Mouse (Mus musculus): ENCODE data around the gene Polrmt. TPM values are rescaled to one million over a fixed set of nuclear protein-coding genes. Genes with fewer than 3 reads are reported as not detected.
A peak's percentile ranks its signal among the peaks of the same experiment; 100 is the strongest.

Polrmt gene
- polyA plus RNA-seq, 1 experiment, result 21.9 TPM

DNA sequence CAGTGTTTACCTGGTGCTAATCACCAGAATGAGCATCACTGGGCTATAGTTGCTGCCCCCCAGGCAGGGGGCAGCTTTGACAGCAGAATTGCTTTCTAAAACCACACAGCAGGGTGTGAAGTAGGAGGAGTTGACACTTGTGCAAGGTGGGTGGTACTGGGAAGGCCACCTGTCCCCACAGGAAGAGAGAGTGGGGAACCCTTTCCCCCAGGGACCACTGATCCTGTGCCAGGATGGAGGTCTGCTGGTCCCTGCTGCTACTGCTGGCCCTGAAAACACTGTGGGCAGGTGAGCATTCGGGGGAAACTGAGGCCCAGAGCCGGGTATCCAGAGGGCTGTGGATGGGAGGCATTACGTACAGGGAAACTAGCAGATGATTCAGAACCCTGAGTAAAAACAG, 57.2 kb downstream of the Polrmt start:
- peaks cover 1% of the 10 kb centered on the region for H3K4me1 ChIP-seq (ENCODE audit: control insufficient read depth, insufficient read depth, low read length)
- H3K36me3 ChIP-seq (ENCODE audit: control insufficient read depth, insufficient read depth, low read length, poor library complexity, severe bottlenecking), result peaks cover 38% of the 10 kb centered on the region
- no peaks in the 10 kb centered on the region for H3K27me3 ChIP-seq (ENCODE audit: control insufficient read depth, insufficient read depth, low read length, poor library complexity, severe bottlenecking)
- H3K9ac ChIP-seq (ENCODE audit: low read depth, poor library complexity, severe bottlenecking), result no peak overlapping the region
- H3K9me3 ChIP-seq (replicated peaks; ENCODE audit: control insufficient read depth, insufficient read depth, low read length, poor library complexity, severe bottlenecking), result no peaks in the 10 kb centered on the region
- no peak overlapping the region for H3K4me3 ChIP-seq (ENCODE audit: low read depth, low read length)
- H3K27ac ChIP-seq (ENCODE audit: insufficient read depth, low read length), result no peak overlapping the region
- TF ChIP-seq CTCF (IDR thresholded peaks at IDR 0.05; ENCODE audit: low read depth, low read length) (no peak), POLR2A (IDR thresholded peaks at IDR 0.05; ENCODE audit: insufficient read depth, low read length) (no peak), EP300 (IDR thresholded peaks at IDR 0.05; ENCODE audit: insufficient read depth, low read depth, low read length) (no peak)

DNA sequence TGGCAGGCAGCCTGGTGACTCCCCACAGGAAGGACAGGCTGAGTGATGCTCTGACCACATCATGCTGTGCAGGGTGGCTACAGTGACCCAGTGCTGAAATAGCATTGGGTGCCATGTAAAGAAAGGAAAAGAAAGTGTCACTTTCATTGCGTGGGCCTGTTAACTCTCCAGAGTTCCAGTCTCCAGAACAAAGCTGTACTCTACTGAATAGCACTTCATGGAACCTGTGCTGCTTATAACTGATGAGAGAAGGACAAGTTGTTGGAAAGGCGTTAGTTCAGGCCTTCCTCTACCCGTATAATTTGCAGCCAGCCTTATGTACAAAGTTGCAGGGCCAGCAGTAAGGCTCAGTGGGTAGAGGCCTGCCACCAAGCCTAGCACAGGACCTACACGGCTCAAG, 57.7 kb downstream of the Polrmt start, which contains the start of gene Gzmm:
TSS of gene Gzmm (plus strand) at position 301 of the 400 bp plus-strand sequence.
- Histone ChIP-seq H3K27me3 (ENCODE audit: control insufficient read depth, insufficient read depth, low read length, poor library complexity, severe bottlenecking) (no peaks in the 10 kb centered on the region), H3K4me3 (ENCODE audit: low read depth, low read length) (no peak within 1 kb of the TSS), H3K9ac (ENCODE audit: low read depth, poor library complexity, severe bottlenecking) (no peak within 1 kb of the TSS), H3K4me1 (ENCODE audit: control insufficient read depth, insufficient read depth, low read length) (peaks cover 1% of the 10 kb centered on the region), H3K27ac (ENCODE audit: insufficient read depth, low read length) (no peak within 1 kb of the TSS), H3K36me3 (ENCODE audit: control insufficient read depth, insufficient read depth, low read length, poor library complexity, severe bottlenecking) (peaks cover 41% of the 10 kb centered on the region), H3K9me3 (replicated peaks; ENCODE audit: control insufficient read depth, insufficient read depth, low read length, poor library complexity, severe bottlenecking) (no peaks in the 10 kb centered on the region)
- TF ChIP-seq POLR2A (IDR thresholded peaks at IDR 0.05; ENCODE audit: insufficient read depth, low read length), result no peak
- no peak for TF ChIP-seq CTCF (IDR thresholded peaks at IDR 0.05; ENCODE audit: low read depth, low read length)
- no peak for TF ChIP-seq EP300 (IDR thresholded peaks at IDR 0.05; ENCODE audit: insufficient read depth, low read depth, low read length)

DNA sequence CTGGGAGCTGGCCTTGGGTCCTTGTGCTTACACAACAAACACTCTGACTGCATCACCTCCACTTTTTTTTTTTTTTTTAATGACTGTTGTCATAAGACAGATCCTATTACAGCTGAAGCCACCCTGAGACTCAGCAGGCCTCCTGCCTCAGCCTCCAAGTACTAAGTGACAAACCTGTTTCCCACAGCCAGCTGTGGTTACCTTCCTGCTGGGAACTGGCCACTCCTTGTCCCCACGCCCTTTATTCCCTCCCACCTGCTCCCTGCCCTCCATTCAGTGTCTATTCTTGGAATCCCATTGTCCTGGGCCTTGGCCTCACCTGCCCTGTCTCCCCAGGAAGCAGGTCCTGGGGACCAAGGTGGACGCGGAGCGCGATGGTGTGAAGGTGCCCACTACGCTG, 58.9 kb downstream of the Polrmt start:
- Histone ChIP-seq H3K4me3 (ENCODE audit: low read depth, low read length) (no peak overlapping the region), H3K27me3 (ENCODE audit: control insufficient read depth, insufficient read depth, low read length, poor library complexity, severe bottlenecking) (no peaks in the 10 kb centered on the region), H3K9me3 (replicated peaks; ENCODE audit: control insufficient read depth, insufficient read depth, low read length, poor library complexity, severe bottlenecking) (no peaks in the 10 kb centered on the region), H3K9ac (ENCODE audit: low read depth, poor library complexity, severe bottlenecking) (no peak overlapping the region), H3K4me1 (ENCODE audit: control insufficient read depth, insufficient read depth, low read length) (peaks cover 1% of the 10 kb centered on the region), H3K27ac (ENCODE audit: insufficient read depth, low read length) (no peak overlapping the region), H3K36me3 (ENCODE audit: control insufficient read depth, insufficient read depth, low read length, poor library complexity, severe bottlenecking) (peaks cover 44% of the 10 kb centered on the region)
- TF ChIP-seq POLR2A (IDR thresholded peaks at IDR 0.05; ENCODE audit: insufficient read depth, low read length), result no peak
- TF ChIP-seq EP300 (IDR thresholded peaks at IDR 0.05; ENCODE audit: insufficient read depth, low read depth, low read length), result peak; percentile 58

DNA sequence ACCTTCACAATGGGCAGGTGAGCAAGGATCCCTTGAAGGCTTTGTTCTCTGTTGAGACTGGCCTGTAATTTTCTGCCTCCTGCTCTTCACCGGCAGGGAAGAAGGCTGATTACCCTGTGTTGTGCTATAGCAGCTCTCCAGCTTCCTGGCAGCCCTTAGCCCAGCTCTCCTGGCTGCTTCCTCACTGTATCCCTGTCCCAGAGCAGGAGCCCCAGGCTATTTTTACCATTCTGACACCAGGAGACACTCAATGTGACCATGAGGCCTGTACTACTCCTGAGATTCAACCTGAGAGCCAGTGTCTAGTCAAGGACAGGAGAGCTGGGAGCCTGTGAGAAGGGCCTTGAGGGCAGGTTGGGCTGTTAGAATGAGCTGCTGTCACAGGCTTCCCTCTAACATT, 59.7 kb downstream of the Polrmt start:
- Histone ChIP-seq H3K4me3 (ENCODE audit: low read depth, low read length) (no peak overlapping the region), H3K36me3 (ENCODE audit: control insufficient read depth, insufficient read depth, low read length, poor library complexity, severe bottlenecking) (peaks cover 44% of the 10 kb centered on the region), H3K9ac (ENCODE audit: low read depth, poor library complexity, severe bottlenecking) (no peak overlapping the region), H3K27me3 (ENCODE audit: control insufficient read depth, insufficient read depth, low read length, poor library complexity, severe bottlenecking) (no peaks in the 10 kb centered on the region), H3K27ac (ENCODE audit: insufficient read depth, low read length) (no peak overlapping the region), H3K9me3 (replicated peaks; ENCODE audit: control insufficient read depth, insufficient read depth, low read length, poor library complexity, severe bottlenecking) (no peaks in the 10 kb centered on the region), H3K4me1 (ENCODE audit: control insufficient read depth, insufficient read depth, low read length) (peaks cover 1% of the 10 kb centered on the region)
- TF ChIP-seq POLR2A (IDR thresholded peaks at IDR 0.05; ENCODE audit: insufficient read depth, low read length) (no peak), CTCF (IDR thresholded peaks at IDR 0.05; ENCODE audit: low read depth, low read length) (no peak), EP300 (IDR thresholded peaks at IDR 0.05; ENCODE audit: insufficient read depth, low read depth, low read length) (no peak)

DNA sequence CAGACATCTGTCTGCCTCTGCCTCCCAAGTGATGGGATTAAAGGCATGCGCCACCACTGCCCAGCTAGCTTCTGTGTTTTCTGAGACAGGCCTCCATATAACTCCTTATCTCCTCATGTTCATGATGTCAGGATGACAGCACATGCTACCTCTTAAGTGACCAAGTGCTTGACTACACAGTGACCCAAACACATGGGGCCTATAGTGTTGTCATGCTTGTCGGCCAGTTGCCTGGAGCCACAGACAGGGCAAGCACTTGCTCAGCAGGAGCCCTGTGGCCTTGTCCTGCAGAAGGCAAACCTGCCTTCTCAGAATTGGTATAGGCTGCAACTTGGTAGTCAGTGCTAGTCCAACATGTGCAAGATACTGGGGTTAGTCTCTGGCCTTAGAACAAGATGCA, 60.2 kb downstream of the Polrmt start:
- Histone ChIP-seq H3K36me3 (ENCODE audit: control insufficient read depth, insufficient read depth, low read length, poor library complexity, severe bottlenecking) (peaks cover 44% of the 10 kb centered on the region), H3K9me3 (replicated peaks; ENCODE audit: control insufficient read depth, insufficient read depth, low read length, poor library complexity, severe bottlenecking) (no peaks in the 10 kb centered on the region), H3K9ac (ENCODE audit: low read depth, poor library complexity, severe bottlenecking) (no peak overlapping the region), H3K27me3 (ENCODE audit: control insufficient read depth, insufficient read depth, low read length, poor library complexity, severe bottlenecking) (no peaks in the 10 kb centered on the region), H3K27ac (ENCODE audit: insufficient read depth, low read length) (no peak overlapping the region), H3K4me1 (ENCODE audit: control insufficient read depth, insufficient read depth, low read length) (peaks cover 1% of the 10 kb centered on the region), H3K4me3 (ENCODE audit: low read depth, low read length) (no peak overlapping the region)
- TF ChIP-seq CTCF (IDR thresholded peaks at IDR 0.05; ENCODE audit: low read depth, low read length), result no peak
- TF ChIP-seq POLR2A (IDR thresholded peaks at IDR 0.05; ENCODE audit: insufficient read depth, low read length), result no peak
- TF ChIP-seq EP300 (IDR thresholded peaks at IDR 0.05; ENCODE audit: insufficient read depth, low read depth, low read length), result no peak

Other genes with a start within 250 kb of the Polrmt start
- gene Plpp2, start 212.8 kb downstream of the Polrmt start, polyA plus RNA-seq (2011; ENCODE audit: insufficient read depth, insufficient read length, low read depth, missing spikeins), result 16.6 and 16.7 TPM in 2 replicates
- 40.1 and 55.7 TPM in 2 replicates for gene Mier2, start 191.4 kb downstream of the Polrmt start, polyA plus RNA-seq (2011; ENCODE audit: insufficient read depth, insufficient read length, low read depth, missing spikeins)
- gene Theg, start 159.2 kb downstream of the Polrmt start, polyA plus RNA-seq (2011; ENCODE audit: insufficient read depth, insufficient read length, low read depth, missing spikeins), result not detected in 2 replicates
- 0.58 and 0.88 TPM in 2 replicates for gene C2cd4c, start 132.6 kb downstream of the Polrmt start, polyA plus RNA-seq (2011; ENCODE audit: insufficient read depth, insufficient read length, low read depth, missing spikeins)
- 4.6 and 4.7 TPM in 2 replicates for gene Shc2, start 108.7 kb downstream of the Polrmt start, polyA plus RNA-seq (2011; ENCODE audit: insufficient read depth, insufficient read length, low read depth, missing spikeins)
- gene Odf3l2, start 100.8 kb downstream of the Polrmt start, polyA plus RNA-seq (2011; ENCODE audit: insufficient read depth, insufficient read length, low read depth, missing spikeins), result not detected in 2 replicates
- 1.9 and 2.6 TPM in 2 replicates for gene Madcam1, start 82.0 kb downstream of the Polrmt start, polyA plus RNA-seq (2011; ENCODE audit: insufficient read depth, insufficient read length, low read depth, missing spikeins)
- gene Tpgs1, start 77.2 kb downstream of the Polrmt start, polyA plus RNA-seq (2011; ENCODE audit: insufficient read depth, insufficient read length, low read depth, missing spikeins), result 11.3 and 14.5 TPM in 2 replicates
- gene Cdc34, start 64.4 kb downstream of the Polrmt start, polyA plus RNA-seq (2011; ENCODE audit: insufficient read depth, insufficient read length, low read depth, missing spikeins), result 299 and 319 TPM in 2 replicates
- gene Gzmm, start 57.6 kb downstream of the Polrmt start, polyA plus RNA-seq (2011; ENCODE audit: insufficient read depth, insufficient read length, low read depth, missing spikeins), result 2.8 and 3.6 TPM in 2 replicates
- 445 and 449 TPM in 2 replicates for gene Bsg, start 42.1 kb downstream of the Polrmt start, polyA plus RNA-seq (2011; ENCODE audit: insufficient read depth, insufficient read length, low read depth, missing spikeins)
- 7.3 and 8.4 TPM in 2 replicates for gene Hcn2, start 29.9 kb downstream of the Polrmt start, polyA plus RNA-seq (2011; ENCODE audit: insufficient read depth, insufficient read length, low read depth, missing spikeins)
- 1.0 and 1.2 TPM in 2 replicates for gene Fgf22, start 8.5 kb upstream of the Polrmt start, polyA plus RNA-seq (2011; ENCODE audit: insufficient read depth, insufficient read length, low read depth, missing spikeins)
- 49.6 and 61.5 TPM in 2 replicates for gene Rnf126, start 20.4 kb upstream of the Polrmt start, polyA plus RNA-seq (2011; ENCODE audit: insufficient read depth, insufficient read length, low read depth, missing spikeins)
- 7.7 TPM in 2 replicates for gene Fstl3, start 30.7 kb upstream of the Polrmt start, polyA plus RNA-seq (2011; ENCODE audit: insufficient read depth, insufficient read length, low read depth, missing spikeins)
- gene Prss57, start 44.4 kb upstream of the Polrmt start, polyA plus RNA-seq (2011; ENCODE audit: insufficient read depth, insufficient read length, low read depth, missing spikeins), result not detected in 2 replicates
- gene Palm, start 47.0 kb upstream of the Polrmt start, polyA plus RNA-seq (2011; ENCODE audit: insufficient read depth, insufficient read length, low read depth, missing spikeins), result 53.3 and 53.7 TPM in 2 replicates
- 4.0 and 6.4 TPM in 2 replicates for gene Misp, start 74.4 kb upstream of the Polrmt start, polyA plus RNA-seq (2011; ENCODE audit: insufficient read depth, insufficient read length, low read depth, missing spikeins)
- 628 and 695 TPM in 2 replicates for gene Ptbp1, start 107.8 kb upstream of the Polrmt start, polyA plus RNA-seq (2011; ENCODE audit: insufficient read depth, insufficient read length, low read depth, missing spikeins)
- gene Prtn3, start 127.9 kb upstream of the Polrmt start, polyA plus RNA-seq (2011; ENCODE audit: insufficient read depth, insufficient read length, low read depth, missing spikeins), result 8.7 and 13.1 TPM in 2 replicates
- 6.4 and 8.3 TPM in 2 replicates for gene Plppr3, start 128.1 kb upstream of the Polrmt start, polyA plus RNA-seq (2011; ENCODE audit: insufficient read depth, insufficient read length, low read depth, missing spikeins)
- gene Elane, start 139.7 kb upstream of the Polrmt start, polyA plus RNA-seq (2011; ENCODE audit: insufficient read depth, insufficient read length, low read depth, missing spikeins), result not detected in 2 replicates
- not detected in 2 replicates for gene Cfd, start 144.3 kb upstream of the Polrmt start, polyA plus RNA-seq (2011; ENCODE audit: insufficient read depth, insufficient read length, low read depth, missing spikeins)
- 17.4 and 17.5 TPM in 2 replicates for gene Med16, start 162.3 kb upstream of the Polrmt start, polyA plus RNA-seq (2011; ENCODE audit: insufficient read depth, insufficient read length, low read depth, missing spikeins)
- gene Gm26602, start 164.3 kb upstream of the Polrmt start, polyA plus RNA-seq (2011; ENCODE audit: insufficient read depth, insufficient read length, low read depth, missing spikeins), result not detected in 2 replicates
- gene Kiss1r, start 170.4 kb upstream of the Polrmt start, polyA plus RNA-seq (2011; ENCODE audit: insufficient read depth, insufficient read length, low read depth, missing spikeins), result 0.25 and 1.2 TPM in 2 replicates
- 49.4 and 56.5 TPM in 2 replicates for gene R3hdm4, start 174.6 kb upstream of the Polrmt start, polyA plus RNA-seq (2011; ENCODE audit: insufficient read depth, insufficient read length, low read depth, missing spikeins)
- gene Arid3a, start 180.5 kb upstream of the Polrmt start, polyA plus RNA-seq (2011; ENCODE audit: insufficient read depth, insufficient read length, low read depth, missing spikeins), result 31.1 and 36.5 TPM in 2 replicates
- 47.6 and 55.3 TPM in 2 replicates for gene Wdr18, start 213.6 kb upstream of the Polrmt start, polyA plus RNA-seq (2011; ENCODE audit: insufficient read depth, insufficient read length, low read depth, missing spikeins)
- gene Grin3b, start 224.1 kb upstream of the Polrmt start, polyA plus RNA-seq (2011; ENCODE audit: insufficient read depth, insufficient read length, low read depth, missing spikeins), result not detected in 2 replicates
- gene Tmem259, start 237.7 kb upstream of the Polrmt start, polyA plus RNA-seq (2011; ENCODE audit: insufficient read depth, insufficient read length, low read depth, missing spikeins), result 54.6 and 61.1 TPM in 2 replicates
- 156 and 164 TPM in 2 replicates for gene Cnn2, start 242.0 kb upstream of the Polrmt start, polyA plus RNA-seq (2011; ENCODE audit: insufficient read depth, insufficient read length, low read depth, missing spikeins)
- gene Abca7, start 249.9 kb upstream of the Polrmt start, polyA plus RNA-seq (2011; ENCODE audit: insufficient read depth, insufficient read length, low read depth, missing spikeins), result 10.6 and 11.0 TPM in 2 replicates

Data from ES-Bruce4 (cell line).